Mouse (Mus musculus) spleen, adult 2 months (tissue): Measurements from ENCODE around the gene Iqcb1.

Source experiments
- CTCF ChIP-seq: fragments of 200-500 bp; IDR thresholded peaks from 2 replicates; pipeline ENCODE4 v1.5.1; 2011; ENCODE audit warnings: mild to moderate bottlenecking, inconsistent platforms; ENCODE audit not compliant: insufficient read depth, insufficient read length, insufficient replicate concordance; ENCODE audit errors: extremely low read depth
- POLR2A ChIP-seq: fragments of 200-500 bp; IDR thresholded peaks from 2 replicates; pipeline ENCODE4 v1.6.1; 2011; ENCODE audit warnings: low read depth, low read length, inconsistent platforms

- TF ChIP-seq CTCF (no peak), POLR2A (no peak)
These were observed 54.7 kb downstream of the Iqcb1 start for GRCm38 (mm10) chr16:36882737-36883343.
